Mouse (Mus musculus): Measurements from ENCODE around the gene Tprn. TPM values are rescaled to one million over a fixed set of nuclear protein-coding genes. Genes with fewer than 3 reads are reported as not detected.

Gene Tprn
- polyA plus RNA-seq, 1 experiment from 2014 or later: 6.4 TPM

- 82% methylated on average over 6 of the region's 6 CpGs for WGBS
- Histone ChIP-seq H3K27ac (ENCODE audit: low read length) (peak within 1 kb of the TSS; percentile 92), H3K4me1 (replicated peaks; ENCODE audit: control insufficient read depth, insufficient read depth, low read length) (peaks cover 29% of the 10 kb centered on the region), H3K36me3 (ENCODE audit: control insufficient read depth, insufficient read depth, low read length) (peaks cover 25% of the 10 kb centered on the region), H3K27me3 (ENCODE audit: control insufficient read depth, insufficient read depth, low read depth, low read length) (peaks cover 44% of the 10 kb centered on the region), H3K4me2 (ENCODE audit: low read depth, low read length) (peak within 1 kb of the TSS; percentile 30), H3K9ac (ENCODE audit: low read length) (no peak within 1 kb of the TSS), H3K4me3 (ENCODE audit: low read length) (no peak within 1 kb of the TSS), H3K9me3 (ENCODE audit: control insufficient read depth, low read length) (no peaks in the 10 kb centered on the region)
- no peak for ATAC-seq (ENCODE audit: low read depth)
These were observed 25.7 kb downstream of the Tprn start, which contains the start of gene Tmem210 for GRCm38 (mm10) chr2:25287927-25288649. TSS of gene Tmem210 (plus strand) at chr2:25288145.

- no peak overlapping the region for H3K9ac ChIP-seq (ENCODE audit: low read length)
- WGBS: 77% methylated on average over 7 of the region's 7 CpGs
- H3K27ac ChIP-seq (ENCODE audit: low read length): no peak overlapping the region
- no peak overlapping the region for H3K4me2 ChIP-seq (ENCODE audit: low read depth, low read length)
- no peaks in the 10 kb centered on the region for H3K9me3 ChIP-seq (ENCODE audit: control insufficient read depth, low read length)
- no peak overlapping the region for H3K4me3 ChIP-seq (ENCODE audit: low read length)
- H3K4me1 ChIP-seq (replicated peaks; ENCODE audit: control insufficient read depth, insufficient read depth, low read length): peaks cover 29% of the 10 kb centered on the region
- ATAC-seq (ENCODE audit: low read depth): no peak
- peaks cover 20% of the 10 kb centered on the region for H3K36me3 ChIP-seq (ENCODE audit: control insufficient read depth, insufficient read depth, low read length)
- H3K27me3 ChIP-seq (ENCODE audit: control insufficient read depth, insufficient read depth, low read depth, low read length): peaks cover 46% of the 10 kb centered on the region
These were observed 26.4 kb downstream of the Tprn start for GRCm38 (mm10) chr2:25288734-25289345.

DNA sequence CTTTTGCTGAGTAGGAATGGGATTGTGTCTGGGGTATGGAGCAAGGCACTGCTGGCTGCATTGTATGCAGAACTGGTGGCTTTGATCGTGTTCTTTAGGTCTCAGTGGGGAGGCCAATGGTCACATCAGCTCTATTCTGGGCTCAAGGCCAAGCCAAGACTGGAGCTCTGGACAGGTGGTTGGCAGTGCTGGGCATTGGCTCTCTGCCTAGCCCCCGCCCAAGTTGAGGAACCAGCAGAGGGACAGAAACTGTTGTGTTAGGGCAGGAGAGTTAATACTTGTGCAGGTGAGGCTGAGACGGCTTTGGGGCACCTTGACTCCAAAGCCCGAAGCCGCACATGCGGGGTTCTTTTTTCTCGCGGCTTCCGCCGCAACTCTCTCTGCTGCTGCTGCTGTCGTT is 27.2 kb downstream of the Tprn start, which contains the start of gene Lrrc26:
Gene Lrrc26, plus strand, starts transcription at position 265 of the 400 bp plus-strand sequence.
- Histone ChIP-seq H3K4me1 (replicated peaks; ENCODE audit: control insufficient read depth, insufficient read depth, low read length) (peaks cover 29% of the 10 kb centered on the region), H3K27me3 (ENCODE audit: control insufficient read depth, insufficient read depth, low read depth, low read length) (peaks cover 46% of the 10 kb centered on the region), H3K9ac (ENCODE audit: low read length) (peak within 1 kb of the TSS; percentile 46; the same call in 1 of the 2 replicates), H3K4me3 (ENCODE audit: low read length) (peak within 1 kb of the TSS; percentile 42), H3K27ac (ENCODE audit: low read length) (0 out of 2 replicates have a peak within 1 kb of the TSS, but pooled peaks have one; percentile 4), H3K9me3 (ENCODE audit: control insufficient read depth, low read length) (no peaks in the 10 kb centered on the region), H3K36me3 (ENCODE audit: control insufficient read depth, insufficient read depth, low read length) (peaks cover 13% of the 10 kb centered on the region), H3K4me2 (ENCODE audit: low read depth, low read length) (peak within 1 kb of the TSS; percentile 47)
- WGBS: 8% methylated on average over 11 of the region's 11 CpGs
- no peak for ATAC-seq (ENCODE audit: low read depth)

- Histone ChIP-seq H3K9me3 (ENCODE audit: control insufficient read depth, low read length) (no peaks in the 10 kb centered on the region), H3K4me3 (ENCODE audit: low read length) (peak overlapping the region; percentile 42), H3K4me2 (ENCODE audit: low read depth, low read length) (peak overlapping the region; percentile 47), H3K4me1 (replicated peaks; ENCODE audit: control insufficient read depth, insufficient read depth, low read length) (peaks cover 29% of the 10 kb centered on the region), H3K9ac (ENCODE audit: low read length) (peak overlapping the region; percentile 46; the same call in 1 of the 2 replicates), H3K27me3 (ENCODE audit: control insufficient read depth, insufficient read depth, low read depth, low read length) (peaks cover 46% of the 10 kb centered on the region), H3K36me3 (ENCODE audit: control insufficient read depth, insufficient read depth, low read length) (peaks cover 7% of the 10 kb centered on the region), H3K27ac (ENCODE audit: low read length) (no peak overlapping the region)
- no peak for ATAC-seq (ENCODE audit: low read depth)
- 2% methylated on average over 54 of the region's 54 CpGs for WGBS
These were observed 27.8 kb downstream of the Tprn start for GRCm38 (mm10) chr2:25290101-25290815.

DNA sequence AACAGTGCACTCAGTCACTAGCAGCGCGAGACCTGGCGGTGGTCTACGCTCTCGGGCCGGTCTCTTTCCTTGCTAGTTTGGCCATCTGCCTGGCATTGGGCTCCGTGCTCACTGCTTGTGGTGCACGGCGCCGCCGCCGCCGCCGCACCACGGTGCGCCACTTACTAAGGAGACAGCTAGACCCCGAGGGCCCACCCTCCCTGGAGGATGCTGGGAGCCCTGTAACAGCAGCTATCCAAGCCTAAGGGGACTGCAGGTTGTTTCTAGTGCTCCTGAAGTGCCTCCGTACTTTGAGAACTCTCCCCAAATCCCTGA is 28.4 kb downstream of the Tprn start:
- Histone ChIP-seq H3K27me3 (ENCODE audit: control insufficient read depth, insufficient read depth, low read depth, low read length) (peaks cover 46% of the 10 kb centered on the region), H3K4me1 (replicated peaks; ENCODE audit: control insufficient read depth, insufficient read depth, low read length) (peaks cover 29% of the 10 kb centered on the region), H3K4me2 (ENCODE audit: low read depth, low read length) (peak overlapping the region; percentile 47), H3K9ac (ENCODE audit: low read length) (peak overlapping the region; percentile 24; the same call in 1 of the 2 replicates), H3K36me3 (ENCODE audit: control insufficient read depth, insufficient read depth, low read length) (peaks cover 1% of the 10 kb centered on the region), H3K4me3 (ENCODE audit: low read length) (peak overlapping the region; percentile 42), H3K27ac (ENCODE audit: low read length) (no peak overlapping the region), H3K9me3 (ENCODE audit: control insufficient read depth, low read length) (no peaks in the 10 kb centered on the region)
- 2% methylated on average over 18 of the region's 18 CpGs for WGBS
- no peak for ATAC-seq (ENCODE audit: low read depth)

- peaks cover 50% of the 10 kb centered on the region for H3K27me3 ChIP-seq (ENCODE audit: control insufficient read depth, insufficient read depth, low read depth, low read length)
These were observed 29.0 kb downstream of the Tprn start for GRCm38 (mm10) chr2:25291184-25292053.

DNA sequence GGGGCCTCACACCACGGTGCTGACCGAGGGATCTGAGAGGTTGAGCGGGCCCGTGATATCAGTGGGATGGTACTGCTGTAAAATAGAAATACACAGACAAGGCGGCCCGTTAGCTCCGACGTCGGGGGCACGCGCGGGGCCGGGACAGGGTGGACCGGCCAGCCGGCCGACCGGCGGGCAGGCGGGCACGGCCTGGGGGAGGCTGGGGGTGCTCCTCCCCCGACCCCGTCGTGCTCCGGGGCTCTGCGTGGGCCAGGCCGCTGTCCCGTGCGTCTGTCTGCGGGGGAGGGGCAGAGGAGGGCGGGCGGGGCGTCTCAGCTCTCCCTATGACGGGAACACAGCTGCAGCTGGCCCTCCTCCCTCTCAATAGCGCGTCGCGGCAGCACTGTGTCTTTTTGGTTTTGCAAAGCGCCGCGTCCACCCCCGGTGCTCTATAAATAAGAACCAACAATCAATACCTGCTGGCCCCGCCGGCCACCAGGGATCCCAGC is 29.7 kb downstream of the Tprn start:
- Histone ChIP-seq H3K4me2 (ENCODE audit: low read depth, low read length) (peak overlapping the region; percentile 57), H3K27me3 (ENCODE audit: control insufficient read depth, insufficient read depth, low read depth, low read length) (peaks cover 50% of the 10 kb centered on the region), H3K9me3 (ENCODE audit: control insufficient read depth, low read length) (no peaks in the 10 kb centered on the region), H3K9ac (ENCODE audit: low read length) (peak overlapping the region; percentile 60), H3K4me3 (ENCODE audit: low read length) (peak overlapping the region; percentile 42), H3K36me3 (ENCODE audit: control insufficient read depth, insufficient read depth, low read length) (no peaks in the 10 kb centered on the region), H3K4me1 (replicated peaks; ENCODE audit: control insufficient read depth, insufficient read depth, low read length) (peaks cover 18% of the 10 kb centered on the region), H3K27ac (ENCODE audit: low read length) (no peak overlapping the region)
- 7% methylated on average over 37 of the region's 43 CpGs for WGBS
- ATAC-seq (ENCODE audit: low read depth): peak; percentile 39

More at GRCm38 (mm10) chr2:25291184-25292053, 29.0 kb downstream of the Tprn start:
- ATAC-seq (ENCODE audit: low read depth): no peak
- Histone ChIP-seq H3K27ac (ENCODE audit: low read length) (no peak overlapping the region), H3K9ac (ENCODE audit: low read length) (peak overlapping the region; percentile 60), H3K9me3 (ENCODE audit: control insufficient read depth, low read length) (no peaks in the 10 kb centered on the region), H3K4me1 (replicated peaks; ENCODE audit: control insufficient read depth, insufficient read depth, low read length) (peaks cover 24% of the 10 kb centered on the region), H3K4me2 (ENCODE audit: low read depth, low read length) (peak overlapping the region; percentile 57), H3K36me3 (ENCODE audit: control insufficient read depth, insufficient read depth, low read length) (no peaks in the 10 kb centered on the region), H3K4me3 (ENCODE audit: low read length) (peak overlapping the region; percentile 42)
- WGBS: 10% methylated on average over 32 of the region's 32 CpGs

DNA sequence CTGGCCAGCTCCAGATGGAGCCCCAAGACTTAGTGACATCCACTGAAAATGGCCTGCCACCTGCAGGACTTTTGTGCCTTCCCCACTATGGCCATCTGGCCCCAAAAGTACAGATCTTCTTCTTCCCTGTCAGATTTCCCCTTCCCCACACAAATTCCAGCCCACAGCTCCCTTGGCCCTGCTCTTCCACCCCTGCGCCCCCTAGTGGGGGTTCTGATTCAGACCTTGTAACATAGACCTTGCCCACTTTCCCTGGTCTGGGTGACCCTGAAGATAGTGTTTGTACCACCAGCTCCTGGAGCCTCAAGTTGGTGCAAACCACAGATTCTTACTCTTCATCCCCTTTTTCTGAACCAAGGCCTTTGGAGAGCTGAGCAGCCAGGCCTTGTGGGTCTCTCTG is 30.4 kb downstream of the Tprn start:
- H3K27me3 ChIP-seq (ENCODE audit: control insufficient read depth, insufficient read depth, low read depth, low read length): peaks cover 50% of the 10 kb centered on the region
- H3K36me3 ChIP-seq (ENCODE audit: control insufficient read depth, insufficient read depth, low read length): no peaks in the 10 kb centered on the region
- 0 out of 2 replicates have a peak, but pooled peaks have one; percentile 15 for ATAC-seq (ENCODE audit: low read depth)
- WGBS: 0% methylated on average over 1 of the region's 1 CpGs
- no peak overlapping the region for H3K27ac ChIP-seq (ENCODE audit: low read length)
- H3K4me1 ChIP-seq (replicated peaks; ENCODE audit: control insufficient read depth, insufficient read depth, low read length): peaks cover 15% of the 10 kb centered on the region; the same call in 1 of the 2 replicates
- no peak overlapping the region for H3K9ac ChIP-seq (ENCODE audit: low read length)
- H3K4me2 ChIP-seq (ENCODE audit: low read depth, low read length): no peak overlapping the region
- no peaks in the 10 kb centered on the region for H3K9me3 ChIP-seq (ENCODE audit: control insufficient read depth, low read length)
- no peak overlapping the region for H3K4me3 ChIP-seq (ENCODE audit: low read length)
